Mouse (Mus musculus) forebrain, postnatal 0 days (tissue): ENCODE data around the gene Rbm24. TPM values are rescaled to one million over a fixed set of nuclear protein-coding genes. Genes with fewer than 3 reads are reported as not detected.

Experiments
- ATAC-seq: fragments of 200-750 bp; cut with Nextera tagmentation; 2 replicates; pipeline ENCODE4 v1.8.0; 2017; ENCODE audit warnings: mild to moderate bottlenecking, moderate library complexity
- DNase-seq: peaks from one replicate; pipeline ENCODE4 v3.0.0-alpha.2; 2015
- H3K27ac ChIP-seq: fragments of 300-500 bp; sonication (generic); 2 replicates; pipeline ENCODE4 v1.5.1; 2014; ENCODE audit warnings: low read depth, mild to moderate bottlenecking, antibody characterized with exemption, low read length, moderate library complexity, mixed read lengths
- H3K27me3 ChIP-seq: fragments of 300-500 bp; sonication (generic); 2 replicates; pipeline ENCODE4 v1.6.1; 2014; ENCODE audit warnings: mild to moderate bottlenecking, low read length, mixed read lengths; ENCODE audit not compliant: insufficient read depth
- H3K36me3 ChIP-seq: fragments of 300-500 bp; sonication (generic); 2 replicates; pipeline ENCODE4 v1.6.1; 2014; ENCODE audit warnings: mild to moderate bottlenecking, moderate library complexity; ENCODE audit not compliant: insufficient read depth
- H3K4me1 ChIP-seq: fragments of 300-500 bp; sonication (generic); 2 replicates; pipeline ENCODE4 v1.6.1; 2014; ENCODE audit warnings: antibody characterized with exemption; ENCODE audit not compliant: insufficient read depth
- H3K4me2 ChIP-seq: fragments of 300-500 bp; sonication (generic); 2 replicates; pipeline ENCODE4 v1.6.1; 2014; ENCODE audit warnings: low read depth, mild to moderate bottlenecking, moderate library complexity
- H3K4me3 ChIP-seq: fragments of 300-500 bp; sonication (generic); 2 replicates; pipeline ENCODE4 v1.5.1; 2014; ENCODE audit warnings: low read depth, low read length, mixed read lengths
- H3K9ac ChIP-seq: fragments of 300-500 bp; sonication (generic); 2 replicates; pipeline ENCODE4 v1.6.1; 2014; ENCODE audit warnings: mild to moderate bottlenecking
- H3K9me3 ChIP-seq: fragments of 300-500 bp; sonication (generic); 2 replicates; pipeline ENCODE4 v1.6.1; 2016; ENCODE audit warnings: low read length
- CTCF ChIP-seq: sonication (generic); IDR thresholded peaks from 2 replicates; pipeline ENCODE4 v1.5.1; 2016; ENCODE audit warnings: antibody characterized with exemption, control low read depth, low read depth
- WGBS: fragments of 180-500 bp; shearing (Covaris S2); extraction: QIAGEN DNeasy Blood & Tissue Kit; methylation state at CpG from one replicate; pipeline ENCODE4 v1.1.7; 2014; 5-methylcytosine and 5-hydroxymethylcytosine counted together
- polyA plus RNA-seq: library from polyadenylated mRNA; unstranded; fragments of >200 nt; fragmentation: Nextera tagmentation; extraction: Ambion mirVana; gene quantifications from 2 replicates; pipeline ENCODE4 v1.2.1, GENCODE M21; 2015
- total RNA-seq: library from RNA; depleted of rRNA; stranded (reverse); fragments of >200 nt; gene quantifications from 2 replicates; pipeline ENCODE4 v1.2.3, GENCODE M21; 2014

Rbm24 gene
- total and polyA plus RNA-seq, 2 experiments from 2014 or later = 5.6 to 29.8 TPM

GRCm38 (mm10) chr13:46429866-46430265, 11.6 kb downstream of the Rbm24 start:
- Histone ChIP-seq H3K27ac (no peak overlapping the region), H3K36me3 (peaks cover 27% of the 10 kb centered on the region), H3K27me3 (no peaks in the 10 kb centered on the region), H3K9me3 (no peaks in the 10 kb centered on the region), H3K9ac (no peak overlapping the region), H3K4me3 (no peak overlapping the region), H3K4me1 (peaks cover 8% of the 10 kb centered on the region; the same call in 1 of the 2 replicates), H3K4me2 (no peak overlapping the region)
- no peak for TF ChIP-seq CTCF
- DNase-seq = no peak
- no peak for ATAC-seq
- 95% methylated on average over 11 of the region's 11 CpGs for WGBS

- peak; percentile 58; the same call in 1 of the 2 replicates for ATAC-seq
Measured at GRCm38 (mm10) chr13:46433880-46434560, 15.8 kb downstream of the Rbm24 start.

GRCm38 (mm10) chr13:46438960-46439359, 20.7 kb downstream of the Rbm24 start:
- no peak overlapping the region for H3K4me2 ChIP-seq
- TF ChIP-seq CTCF = no peak
- no peaks in the 10 kb centered on the region for H3K27me3 ChIP-seq
- H3K9me3 ChIP-seq = no peaks in the 10 kb centered on the region
- H3K4me3 ChIP-seq = no peak overlapping the region
- no peaks in the 10 kb centered on the region for H3K36me3 ChIP-seq
- no peak for DNase-seq
- peaks cover 11% of the 10 kb centered on the region; the same call in 1 of the 2 replicates for H3K4me1 ChIP-seq
- WGBS = 64% methylated on average over 6 of the region's 6 CpGs
- H3K9ac ChIP-seq = no peak overlapping the region
- H3K27ac ChIP-seq = no peak overlapping the region
- no peak for ATAC-seq

More at GRCm38 (mm10) chr13:46433880-46434560, 15.8 kb downstream of the Rbm24 start:
- 5% methylated on average over 8 of the region's 8 CpGs for WGBS
- Histone ChIP-seq H3K27me3 (no peaks in the 10 kb centered on the region), H3K4me2 (peak overlapping the region; percentile 26; the same call in 1 of the 2 replicates), H3K36me3 (peaks cover 10% of the 10 kb centered on the region), H3K4me1 (peaks cover 14% of the 10 kb centered on the region; the same call in 1 of the 2 replicates), H3K9ac (no peak overlapping the region), H3K9me3 (no peaks in the 10 kb centered on the region), H3K4me3 (no peak overlapping the region), H3K27ac (peak overlapping the region; percentile 69; the same call in 1 of the 2 replicates)
- peak; percentile 67 for DNase-seq
- TF ChIP-seq CTCF = no peak

GRCm38 (mm10) chr13:46444021-46444420, 25.8 kb downstream of the Rbm24 start:
- H3K27me3 ChIP-seq = no peaks in the 10 kb centered on the region
- no peak for TF ChIP-seq CTCF
- no peak overlapping the region for H3K4me3 ChIP-seq
- H3K27ac ChIP-seq = no peak overlapping the region
- H3K9ac ChIP-seq = no peak overlapping the region
- ATAC-seq (no peak), DNase-seq (no peak)
- H3K4me1 ChIP-seq = peaks cover 3% of the 10 kb centered on the region; the same call in 1 of the 2 replicates
- H3K9me3 ChIP-seq = no peaks in the 10 kb centered on the region
- no peak overlapping the region for H3K4me2 ChIP-seq
- H3K36me3 ChIP-seq = no peaks in the 10 kb centered on the region
- 74% methylated on average over 7 of the region's 7 CpGs for WGBS

- no peaks in the 10 kb centered on the region for H3K4me1 ChIP-seq
- TF ChIP-seq CTCF = no peak
- 91% methylated on average over 6 of the region's 6 CpGs for WGBS
- H3K27me3 ChIP-seq = no peaks in the 10 kb centered on the region
- no peaks in the 10 kb centered on the region for H3K36me3 ChIP-seq
- H3K9me3 ChIP-seq = no peaks in the 10 kb centered on the region
- no peak overlapping the region for H3K9ac ChIP-seq
- no peak for ATAC-seq
- H3K4me2 ChIP-seq = no peak overlapping the region
- no peak overlapping the region for H3K27ac ChIP-seq
- no peak overlapping the region for H3K4me3 ChIP-seq
- no peak for DNase-seq
Measured at GRCm38 (mm10) chr13:46446062-46446461, 27.8 kb downstream of the Rbm24 start.

- Histone ChIP-seq H3K4me1 (no peaks in the 10 kb centered on the region), H3K9ac (no peak overlapping the region), H3K9me3 (no peaks in the 10 kb centered on the region), H3K4me3 (no peak overlapping the region), H3K4me2 (no peak overlapping the region), H3K27me3 (no peaks in the 10 kb centered on the region), H3K36me3 (no peaks in the 10 kb centered on the region), H3K27ac (no peak overlapping the region)
- no peak for TF ChIP-seq CTCF
- ATAC-seq (no peak), DNase-seq (no peak)
- 93% methylated on average over 2 of the region's 2 CpGs for WGBS
Measured at GRCm38 (mm10) chr13:46448276-46448675, 30.0 kb downstream of the Rbm24 start.

GRCm38 (mm10) chr13:46449955-46450354, 31.7 kb downstream of the Rbm24 start:
- no peaks in the 10 kb centered on the region for H3K27me3 ChIP-seq
- H3K4me3 ChIP-seq = no peak overlapping the region
- H3K9me3 ChIP-seq = no peaks in the 10 kb centered on the region
- ATAC-seq (no peak), DNase-seq (no peak)
- H3K9ac ChIP-seq = no peak overlapping the region
- no peak overlapping the region for H3K4me2 ChIP-seq
- no peaks in the 10 kb centered on the region for H3K4me1 ChIP-seq
- H3K27ac ChIP-seq = no peak overlapping the region
- no peaks in the 10 kb centered on the region for H3K36me3 ChIP-seq
- WGBS = 67% methylated on average over 4 of the region's 4 CpGs
- no peak for TF ChIP-seq CTCF
